Mouse (Mus musculus): Measurements from ENCODE around the gene Cbl.

DNA sequence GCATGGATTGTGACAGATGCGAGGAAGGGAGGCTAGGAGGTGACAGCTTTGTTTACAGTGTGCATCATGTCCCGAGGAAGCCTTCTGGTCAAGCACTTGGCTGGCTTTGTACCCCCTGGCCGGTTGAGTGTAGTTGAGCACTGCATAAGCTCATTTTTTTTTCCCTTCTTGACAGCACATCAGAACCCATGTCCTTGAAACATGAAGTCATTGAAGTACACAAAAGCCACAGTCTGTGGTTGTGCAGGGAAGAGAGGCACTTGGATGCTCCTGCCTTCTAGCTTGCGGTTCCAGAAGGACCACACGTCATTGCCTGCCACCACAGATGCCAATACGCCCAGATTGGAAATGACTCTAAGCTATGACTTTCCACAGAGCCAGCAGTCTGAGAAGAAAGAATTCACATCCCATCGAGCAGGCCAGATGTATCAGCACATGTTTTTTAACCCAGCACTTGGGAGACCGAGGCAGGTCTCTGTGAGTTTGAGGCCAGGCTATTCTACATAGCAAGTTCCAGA is 113.8 kb downstream of the Cbl start:
- TF ChIP-seq CTCF (IDR thresholded peaks at IDR 0.05; ENCODE audit: extremely low read depth, insufficient read depth, low read length): no peak
- no peak for TF ChIP-seq POLR2A (IDR thresholded peaks at IDR 0.05; ENCODE audit: extremely low read depth, insufficient read depth, low read length)

Data from cortical plate, adult 2 months (tissue).